Mouse (Mus musculus) hindbrain, postnatal 0 days (tissue): ENCODE results near the gene Wfikkn1. TPM values are rescaled to one million over a fixed set of nuclear protein-coding genes. Genes with fewer than 3 reads are reported as not detected.
A peak's percentile ranks its signal among the peaks of the same experiment; 100 is the strongest.

Experiments used
- ATAC-seq: fragments of 200-750 bp; cut with Nextera tagmentation; 2 replicates; pipeline ENCODE4 v1.8.0; 2017; ENCODE audit warnings: mild to moderate bottlenecking, moderate TSS enrichment, moderate library complexity
- DNase-seq: peaks from one replicate; pipeline ENCODE4 v3.0.0-alpha.2; 2015; ENCODE audit warnings: low spot score
- H3K27ac ChIP-seq: fragments of 300-500 bp; sonication (generic); 2 replicates; pipeline ENCODE4 v1.5.1; 2014; ENCODE audit warnings: mild to moderate bottlenecking
- H3K27me3 ChIP-seq: fragments of 300-500 bp; sonication (generic); 2 replicates; pipeline ENCODE4 v1.6.1; 2014; ENCODE audit warnings: low read length, mixed read lengths; ENCODE audit not compliant: insufficient read depth
- H3K36me3 ChIP-seq: fragments of 300-500 bp; sonication (generic); 2 replicates; pipeline ENCODE4 v1.6.1; 2014; ENCODE audit warnings: low read length, mixed read lengths; ENCODE audit not compliant: insufficient read depth
- H3K4me1 ChIP-seq: fragments of 300-500 bp; sonication (generic); 2 replicates; pipeline ENCODE4 v1.6.1; 2014; ENCODE audit warnings: antibody characterized with exemption, low read length, mixed read lengths; ENCODE audit not compliant: insufficient read depth
- H3K4me2 ChIP-seq: fragments of 300-500 bp; sonication (generic); 2 replicates; pipeline ENCODE4 v1.6.1; 2014; ENCODE audit warnings: low read depth, mild to moderate bottlenecking, low read length, moderate library complexity, mixed read lengths
- H3K4me3 ChIP-seq: fragments of 300-500 bp; sonication (generic); 2 replicates; pipeline ENCODE4 v1.5.1; 2014; ENCODE audit warnings: low read length
- H3K9ac ChIP-seq: fragments of 300-500 bp; sonication (generic); replicated peaks from 2 replicates; pipeline ENCODE4 v1.6.1; 2014; ENCODE audit warnings: mild to moderate bottlenecking, low read length, moderate library complexity, mixed read lengths
- H3K9me3 ChIP-seq: fragments of 300-500 bp; sonication (generic); 2 replicates; pipeline ENCODE4 v1.6.1; 2016; ENCODE audit warnings: low read length, mixed read lengths
- CTCF ChIP-seq: IDR thresholded peaks from 2 replicates; pipeline ENCODE4 v1.5.1; 2016; ENCODE audit warnings: antibody characterized with exemption, control low read depth, low read depth
- WGBS: fragments of 180-500 bp; shearing (Covaris S2); extraction: QIAGEN DNeasy Blood & Tissue Kit; methylation state at CpG from one replicate; pipeline ENCODE4 v1.1.7; 2014; 5-methylcytosine and 5-hydroxymethylcytosine counted together
- polyA plus RNA-seq: library from polyadenylated mRNA; unstranded; fragments of >200 nt; fragmentation: Nextera tagmentation; extraction: Ambion mirVana; gene quantifications from 2 replicates; pipeline ENCODE4 v1.2.1, GENCODE M21; 2015
- total RNA-seq: library from RNA; depleted of rRNA; stranded (reverse); fragments of >200 nt; gene quantifications from 2 replicates; pipeline ENCODE4 v1.2.3, GENCODE M21; 2014

Wfikkn1 gene
- total and polyA plus RNA-seq, 2 experiments from 2014 or later = 0.58 to 1.2 TPM

- no peak overlapping the region for H3K27ac ChIP-seq
- DNase-seq (no peak), ATAC-seq (no peak)
- WGBS = 91% methylated on average over 7 of the region's 7 CpGs
- H3K4me3 ChIP-seq = no peak overlapping the region
- peaks cover 44% of the 10 kb centered on the region for H3K4me1 ChIP-seq
- H3K4me2 ChIP-seq = peak overlapping the region; percentile 80
- H3K27me3 ChIP-seq = no peaks in the 10 kb centered on the region
- no peak overlapping the region; the same call in 1 of the 2 replicates for H3K9ac ChIP-seq
- TF ChIP-seq CTCF = no peak
- H3K9me3 ChIP-seq = no peaks in the 10 kb centered on the region
- peaks cover 26% of the 10 kb centered on the region for H3K36me3 ChIP-seq
Observed at GRCm38 (mm10) chr17:25835301-25835700, 45.4 kb downstream of the Wfikkn1 start.

- ATAC-seq = no peak
- Histone ChIP-seq H3K27ac (0 out of 2 replicates have a peak overlapping the region, but pooled peaks have one; percentile 32), H3K9ac (peak overlapping the region; percentile 75), H3K36me3 (peaks cover 22% of the 10 kb centered on the region), H3K27me3 (no peaks in the 10 kb centered on the region), H3K4me3 (peak overlapping the region; percentile 66), H3K9me3 (no peaks in the 10 kb centered on the region), H3K4me2 (peak overlapping the region; percentile 80), H3K4me1 (peaks cover 47% of the 10 kb centered on the region)
- no peak for TF ChIP-seq CTCF
- DNase-seq = no peak
- WGBS = 80% methylated on average over 12 of the region's 12 CpGs
Observed at GRCm38 (mm10) chr17:25834595-25835222, 45.9 kb downstream of the Wfikkn1 start.

GRCm38 (mm10) chr17:25833961-25834594, 46.6 kb downstream of the Wfikkn1 start:
- H3K36me3 ChIP-seq = peaks cover 15% of the 10 kb centered on the region
- no peak for DNase-seq
- no peak for TF ChIP-seq CTCF
- peak overlapping the region; percentile 98 for H3K27ac ChIP-seq
- peaks cover 52% of the 10 kb centered on the region for H3K4me1 ChIP-seq
- WGBS = 41% methylated on average over 6 of the region's 6 CpGs
- no peaks in the 10 kb centered on the region for H3K27me3 ChIP-seq
- peak overlapping the region; percentile 66 for H3K4me3 ChIP-seq
- H3K9me3 ChIP-seq = no peaks in the 10 kb centered on the region
- peak overlapping the region; percentile 80 for H3K4me2 ChIP-seq
- H3K9ac ChIP-seq = peak overlapping the region; percentile 75
- no peak for ATAC-seq

GRCm38 (mm10) chr17:25833291-25833663, 47.4 kb downstream of the Wfikkn1 start, which contains the start of gene Stub1:
Gene Stub1, minus strand, starts transcription at chr17:25833404.
- Histone ChIP-seq H3K36me3 (peaks cover 12% of the 10 kb centered on the region; the same call in 1 of the 2 replicates), H3K9me3 (no peaks in the 10 kb centered on the region), H3K27ac (peak within 1 kb of the TSS; percentile 98), H3K4me1 (peaks cover 55% of the 10 kb centered on the region), H3K4me3 (peak within 1 kb of the TSS; percentile 66), H3K9ac (peak within 1 kb of the TSS; percentile 75), H3K27me3 (no peaks in the 10 kb centered on the region), H3K4me2 (peak within 1 kb of the TSS; percentile 80)
- WGBS = under 1% methylated on average over 24 of the region's 24 CpGs
- DNase-seq = peak; percentile 94
- TF ChIP-seq CTCF = no peak; the same call in 1 of the 2 replicates
- ATAC-seq = peak; percentile 70

GRCm38 (mm10) chr17:25832436-25833290, 48.0 kb downstream of the Wfikkn1 start:
- ATAC-seq (peak; percentile 92), DNase-seq (peak; percentile 99)
- Histone ChIP-seq H3K9me3 (no peaks in the 10 kb centered on the region), H3K27ac (peak overlapping the region; percentile 98), H3K4me3 (peak overlapping the region; percentile 66), H3K4me2 (peak overlapping the region; percentile 80), H3K27me3 (no peaks in the 10 kb centered on the region), H3K9ac (peak overlapping the region; percentile 75), H3K36me3 (peaks cover 18% of the 10 kb centered on the region; the same call in 1 of the 2 replicates), H3K4me1 (peaks cover 56% of the 10 kb centered on the region)
- 0 out of 2 replicates have a peak, but pooled peaks have one; percentile 27 for TF ChIP-seq CTCF
- under 1% methylated on average over 74 of the region's 77 CpGs for WGBS
